Mouse (Mus musculus) limb, embryonic 15.5 days (tissue): ENCODE measurements around the gene Fcrl5. TPM values are rescaled to one million over a fixed set of nuclear protein-coding genes. Genes with fewer than 3 reads are reported as not detected.

ENCODE experiments used
- ATAC-seq: fragments of 200-750 bp; cut with Nextera tagmentation; 2 replicates; pipeline ENCODE4 v1.8.0; 2017; ENCODE audit warnings: low read depth, moderate TSS enrichment; ENCODE audit not compliant: insufficient number of reproducible peaks, low FRiP score, low TSS enrichment
- H3K27ac ChIP-seq: fragments of 300-500 bp; sonication (generic); 2 replicates; pipeline ENCODE4 v1.5.1; 2015; ENCODE audit warnings: moderate library complexity, mild to moderate bottlenecking, inconsistent platforms
- H3K27me3 ChIP-seq: fragments of 300-500 bp; sonication (generic); 2 replicates; pipeline ENCODE4 v1.6.1; 2015; ENCODE audit warnings: inconsistent platforms
- H3K36me3 ChIP-seq: fragments of 300-500 bp; sonication (generic); 2 replicates; pipeline ENCODE4 v1.6.1; 2015; ENCODE audit warnings: inconsistent platforms
- H3K4me1 ChIP-seq: fragments of 300-500 bp; sonication (generic); 2 replicates; pipeline ENCODE4 v1.6.1; 2015; ENCODE audit warnings: inconsistent platforms
- H3K4me2 ChIP-seq: fragments of 300-500 bp; sonication (generic); 2 replicates; pipeline ENCODE4 v1.6.1; 2015; ENCODE audit warnings: mild to moderate bottlenecking, inconsistent platforms
- H3K4me3 ChIP-seq: fragments of 300-500 bp; sonication (generic); 2 replicates; pipeline ENCODE4 v1.5.1; 2015; ENCODE audit warnings: mild to moderate bottlenecking, inconsistent platforms
- H3K9ac ChIP-seq: fragments of 300-500 bp; sonication (generic); 2 replicates; pipeline ENCODE4 v1.6.1; 2015; ENCODE audit warnings: inconsistent platforms
- H3K9me3 ChIP-seq: fragments of 300-500 bp; sonication (generic); 2 replicates; pipeline ENCODE4 v1.6.1; 2016; ENCODE audit warnings: inconsistent platforms
- WGBS: fragments of 180-500 bp; shearing (Covaris S2); methylation state at CpG from one replicate; pipeline ENCODE4 v1.1.7; 2015; 5-methylcytosine and 5-hydroxymethylcytosine counted together
- polyA plus RNA-seq: library from polyadenylated mRNA; unstranded; fragments of >200 nt; fragmentation: Nextera tagmentation; extraction: Ambion mirVana; gene quantifications from 2 replicates; pipeline ENCODE4 v1.2.1, GENCODE M21; 2015

The Fcrl5 gene
- polyA plus RNA-seq, 1 experiment from 2014 or later = not detected

DNA sequence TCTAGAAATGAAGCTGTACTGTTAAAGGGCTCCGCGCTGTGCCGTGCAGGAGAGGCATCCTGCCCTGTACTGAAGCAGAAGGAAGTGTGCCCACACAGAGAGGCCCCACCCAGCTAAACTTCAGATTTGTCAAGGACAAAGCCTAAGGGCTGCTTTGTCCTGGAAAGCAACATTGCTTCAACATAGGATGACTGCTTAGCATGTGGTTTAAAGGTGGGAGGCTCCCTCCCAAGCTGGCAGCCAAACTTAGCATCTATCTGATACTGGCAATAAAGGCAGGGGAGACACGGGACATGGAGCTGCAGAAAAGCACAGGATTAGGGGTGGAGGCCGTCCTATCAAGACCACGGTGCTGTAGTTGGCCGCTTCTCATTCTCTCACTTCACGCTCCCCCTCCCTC is 65.6 kb downstream of the Fcrl5 start:
- Histone ChIP-seq H3K27ac (no peak overlapping the region), H3K4me2 (no peak overlapping the region), H3K27me3 (peaks cover 7% of the 10 kb centered on the region; the same call in 1 of the 2 replicates), H3K9ac (no peak overlapping the region), H3K36me3 (no peaks in the 10 kb centered on the region), H3K4me3 (no peak overlapping the region), H3K9me3 (no peaks in the 10 kb centered on the region), H3K4me1 (peaks cover 7% of the 10 kb centered on the region; the same call in 1 of the 2 replicates)
- ATAC-seq = no peak
- WGBS = 47% methylated on average over 8 of the region's 8 CpGs

DNA sequence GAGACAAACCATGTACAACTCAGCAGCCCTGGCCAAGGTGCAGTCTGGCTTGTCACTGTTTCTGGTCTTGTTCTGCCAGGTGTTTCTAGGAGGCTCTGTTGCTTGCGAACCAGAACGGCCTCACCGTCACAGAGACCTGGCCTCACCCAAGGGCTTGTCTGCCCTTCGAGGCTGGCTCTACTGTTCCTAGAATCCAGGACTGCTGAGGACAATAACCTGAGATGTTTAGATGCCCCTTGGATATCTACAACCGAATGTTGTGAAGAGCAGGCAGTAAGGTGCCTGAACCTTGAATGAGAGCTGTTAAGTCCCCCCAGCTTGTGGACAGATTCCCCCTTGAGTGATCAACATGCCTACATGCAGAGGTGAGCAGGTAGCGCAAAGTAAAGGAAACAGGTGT is 67.2 kb downstream of the Fcrl5 start:
- 86% methylated on average over 6 of the region's 6 CpGs for WGBS
- ATAC-seq = no peak
- no peak overlapping the region for H3K9ac ChIP-seq

DNA sequence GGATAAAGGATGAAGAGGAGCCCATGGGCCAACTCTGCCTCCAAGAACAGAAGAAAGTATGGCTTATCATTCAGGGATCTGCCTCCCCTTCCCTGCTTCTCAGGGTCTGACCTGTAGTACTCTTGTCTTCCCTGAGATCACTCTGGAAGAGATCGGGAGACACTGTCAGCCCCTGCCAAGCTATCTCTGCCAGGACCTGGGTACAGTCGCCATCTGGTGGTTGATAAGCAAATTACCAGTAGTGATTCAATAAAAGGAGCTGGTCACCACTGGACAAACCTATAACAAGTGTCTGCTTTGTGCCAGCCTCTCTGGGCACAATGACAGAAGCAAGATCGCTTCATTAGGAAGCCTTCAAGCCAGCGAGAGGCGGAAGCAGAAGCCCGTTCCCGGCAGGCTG is 68.8 kb downstream of the Fcrl5 start:
- no peaks in the 10 kb centered on the region for H3K9me3 ChIP-seq
- 28% methylated on average over 7 of the region's 7 CpGs for WGBS
- no peak overlapping the region for H3K4me2 ChIP-seq
- no peak overlapping the region for H3K9ac ChIP-seq
- H3K27ac ChIP-seq = no peak overlapping the region
- peaks cover 7% of the 10 kb centered on the region; the same call in 1 of the 2 replicates for H3K27me3 ChIP-seq
- ATAC-seq = no peak
- no peaks in the 10 kb centered on the region for H3K36me3 ChIP-seq
- no peak overlapping the region for H3K4me3 ChIP-seq
- peaks cover 10% of the 10 kb centered on the region; the same call in 1 of the 2 replicates for H3K4me1 ChIP-seq

More for the DNA sequence above, 67.2 kb downstream of the Fcrl5 start:
- no peak overlapping the region for H3K4me2 ChIP-seq
- H3K27me3 ChIP-seq = peaks cover 7% of the 10 kb centered on the region; the same call in 1 of the 2 replicates
- H3K9me3 ChIP-seq = no peaks in the 10 kb centered on the region
- no peaks in the 10 kb centered on the region for H3K36me3 ChIP-seq
- no peak overlapping the region for H3K4me3 ChIP-seq
- peaks cover 7% of the 10 kb centered on the region; the same call in 1 of the 2 replicates for H3K4me1 ChIP-seq
- H3K27ac ChIP-seq = no peak overlapping the region

DNA sequence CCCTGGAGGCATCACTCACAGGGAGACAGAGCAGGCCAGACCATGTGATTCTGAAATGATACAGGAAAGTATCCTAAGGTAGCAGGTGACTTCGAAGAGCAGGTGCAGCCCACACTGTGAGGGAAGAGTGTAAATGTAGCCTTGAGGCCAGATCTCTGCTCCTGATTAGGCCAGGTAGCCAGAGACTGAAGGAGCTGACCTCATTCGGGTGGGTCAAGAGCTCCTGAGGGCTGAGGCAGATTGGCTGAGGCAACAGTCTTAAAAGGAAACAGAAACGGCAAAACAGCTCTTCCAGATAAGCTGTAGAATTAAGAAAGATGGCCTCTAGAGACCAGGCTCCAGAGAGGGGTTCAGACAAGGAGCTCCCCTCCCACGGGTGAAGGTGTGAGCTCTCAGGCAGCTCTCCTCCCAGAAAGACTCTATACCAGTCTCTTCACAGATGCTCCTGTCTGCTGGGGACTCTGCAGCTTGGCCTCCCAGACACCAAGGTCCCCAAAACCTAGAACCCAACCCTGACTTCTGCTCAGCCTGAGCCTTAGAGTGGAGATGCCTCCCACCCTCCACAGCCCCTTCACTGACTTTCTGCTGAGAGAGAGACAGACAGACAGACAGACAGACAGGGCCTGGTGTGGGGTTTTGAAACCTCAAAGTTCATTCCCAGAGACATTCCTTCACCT is 69.3 kb downstream of the Fcrl5 start:
- peaks cover 10% of the 10 kb centered on the region; the same call in 1 of the 2 replicates for H3K4me1 ChIP-seq
- ATAC-seq = no peak
- H3K9me3 ChIP-seq = no peaks in the 10 kb centered on the region
- H3K27ac ChIP-seq = no peak overlapping the region
- H3K4me3 ChIP-seq = no peak overlapping the region
- WGBS = 51% methylated on average over 4 of the region's 4 CpGs
- no peak overlapping the region for H3K9ac ChIP-seq
- no peak overlapping the region for H3K4me2 ChIP-seq
- peaks cover 7% of the 10 kb centered on the region; the same call in 1 of the 2 replicates for H3K27me3 ChIP-seq
- no peaks in the 10 kb centered on the region for H3K36me3 ChIP-seq

DNA sequence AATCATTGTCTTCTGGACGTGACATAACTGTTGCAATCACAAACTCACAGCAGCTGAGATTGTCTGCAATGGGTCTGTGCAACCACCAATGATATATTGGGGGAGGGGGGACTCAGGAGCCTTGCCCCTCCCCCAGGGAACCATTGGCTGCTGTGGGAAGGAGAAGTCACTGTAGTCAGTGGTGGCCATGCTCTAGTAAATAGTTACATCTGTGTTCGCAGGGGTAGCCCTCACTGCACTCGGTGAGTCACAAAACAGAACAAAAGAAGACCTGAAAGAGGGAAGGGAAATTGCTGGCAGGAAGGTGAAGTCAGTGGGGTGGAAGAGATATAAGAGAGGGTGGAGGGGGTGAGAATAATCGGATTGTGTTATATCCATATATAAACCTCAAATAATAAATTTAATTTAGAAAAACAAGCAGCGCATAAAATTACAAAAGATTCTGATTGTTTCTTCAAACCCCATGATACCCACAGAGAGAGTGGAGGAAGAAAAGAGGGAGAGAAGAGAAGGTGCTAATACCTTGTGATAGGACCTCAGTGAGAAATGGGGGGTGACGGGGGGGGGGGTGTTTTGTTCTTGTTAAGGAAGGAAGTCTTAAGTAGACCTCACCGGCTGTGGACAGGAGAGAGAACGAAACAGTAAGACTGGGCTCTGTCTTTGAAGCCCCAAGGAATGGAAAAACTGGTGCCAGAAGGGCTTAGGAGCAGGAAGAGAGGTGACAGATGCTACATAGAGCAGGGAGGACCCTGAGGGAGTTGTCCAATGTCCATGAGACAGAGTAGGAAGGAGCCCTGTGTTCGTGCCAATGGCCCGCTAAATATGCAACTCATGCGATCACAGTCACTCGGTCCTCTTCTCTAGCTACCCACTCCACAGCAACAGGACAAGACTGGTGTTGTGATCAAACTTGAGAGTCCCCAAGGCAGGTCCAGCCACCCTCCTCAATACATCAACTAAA is 71.2 kb downstream of the Fcrl5 start:
- peaks cover 10% of the 10 kb centered on the region; the same call in 1 of the 2 replicates for H3K4me1 ChIP-seq
- WGBS = 66% methylated on average over 12 of the region's 12 CpGs
- H3K9me3 ChIP-seq = no peaks in the 10 kb centered on the region
- no peak overlapping the region for H3K4me2 ChIP-seq
- H3K27me3 ChIP-seq = peaks cover 7% of the 10 kb centered on the region; the same call in 1 of the 2 replicates
- no peak for ATAC-seq
- no peak overlapping the region for H3K9ac ChIP-seq
- no peak overlapping the region for H3K27ac ChIP-seq
- H3K4me3 ChIP-seq = no peak overlapping the region
- H3K36me3 ChIP-seq = no peaks in the 10 kb centered on the region

DNA sequence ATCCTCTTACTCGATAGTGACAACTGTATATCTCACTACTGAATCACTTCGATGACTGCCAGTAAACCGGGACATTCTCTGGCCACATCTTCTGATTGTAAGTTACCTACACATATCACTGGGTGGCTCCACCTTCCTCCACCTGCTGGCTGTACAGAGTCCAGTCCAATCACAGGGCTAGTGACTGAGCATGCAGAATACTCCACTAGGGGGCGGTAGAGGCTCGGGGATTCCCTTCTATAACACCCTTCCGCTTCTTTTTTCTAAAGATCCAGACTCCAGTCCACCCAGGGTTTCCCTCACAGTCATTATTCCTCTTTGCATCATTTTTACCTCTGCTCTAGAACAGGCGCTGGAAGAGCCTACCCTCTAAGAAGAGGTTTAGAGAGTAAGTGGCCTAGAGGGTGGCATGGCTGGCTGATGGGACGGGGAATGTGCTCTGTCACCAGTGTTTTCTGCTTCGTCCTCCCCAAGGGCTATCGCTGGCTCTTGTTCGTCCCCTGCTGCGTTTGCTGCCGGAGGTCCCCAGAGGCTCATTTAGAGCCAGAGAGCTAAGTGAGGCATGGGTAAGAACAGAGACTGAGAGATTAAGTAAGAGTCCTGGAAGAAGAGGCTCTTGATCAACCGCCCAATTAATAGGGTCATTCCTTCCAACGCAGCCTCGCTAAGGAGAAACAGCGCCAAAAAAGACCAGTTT is 72.8 kb downstream of the Fcrl5 start:
- H3K4me2 ChIP-seq = peak overlapping the region; percentile 28
- H3K4me3 ChIP-seq = no peak overlapping the region
- H3K27ac ChIP-seq = no peak overlapping the region
- H3K9me3 ChIP-seq = no peaks in the 10 kb centered on the region
- H3K9ac ChIP-seq = peak overlapping the region; percentile 18; the same call in 1 of the 2 replicates
- 33% methylated on average over 17 of the region's 17 CpGs for WGBS
- H3K4me1 ChIP-seq = peaks cover 14% of the 10 kb centered on the region; the same call in 1 of the 2 replicates
- ATAC-seq = no peak; the same call in 1 of the 2 replicates
- no peaks in the 10 kb centered on the region for H3K27me3 ChIP-seq
- H3K36me3 ChIP-seq = no peaks in the 10 kb centered on the region

DNA sequence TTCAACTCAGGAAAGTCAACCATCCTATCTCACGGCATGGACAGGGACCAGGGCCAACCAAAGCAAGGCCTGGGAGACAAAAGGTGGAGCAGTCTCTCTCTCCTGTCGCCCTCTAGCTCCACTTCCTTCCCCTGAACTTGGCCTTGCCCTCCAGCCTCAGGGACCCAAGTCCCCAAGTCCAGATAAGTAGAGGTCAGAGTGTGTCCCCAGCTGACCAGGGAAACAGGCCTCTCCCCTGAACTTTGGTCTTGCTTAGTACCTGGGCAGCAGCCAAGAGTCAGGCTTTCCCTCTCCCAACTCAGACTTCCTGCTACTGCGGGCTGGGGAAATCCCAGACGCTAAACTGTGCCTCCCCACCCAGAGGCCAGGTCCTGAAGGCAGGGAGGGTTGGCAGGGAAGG is 73.5 kb downstream of the Fcrl5 start:
- Histone ChIP-seq H3K27me3 (no peaks in the 10 kb centered on the region), H3K4me2 (no peak overlapping the region), H3K4me1 (peaks cover 14% of the 10 kb centered on the region; the same call in 1 of the 2 replicates), H3K9ac (no peak overlapping the region), H3K27ac (no peak overlapping the region), H3K9me3 (no peaks in the 10 kb centered on the region), H3K36me3 (no peaks in the 10 kb centered on the region), H3K4me3 (no peak overlapping the region)
- WGBS = 33% methylated on average over 4 of the region's 4 CpGs
- no peak for ATAC-seq

DNA sequence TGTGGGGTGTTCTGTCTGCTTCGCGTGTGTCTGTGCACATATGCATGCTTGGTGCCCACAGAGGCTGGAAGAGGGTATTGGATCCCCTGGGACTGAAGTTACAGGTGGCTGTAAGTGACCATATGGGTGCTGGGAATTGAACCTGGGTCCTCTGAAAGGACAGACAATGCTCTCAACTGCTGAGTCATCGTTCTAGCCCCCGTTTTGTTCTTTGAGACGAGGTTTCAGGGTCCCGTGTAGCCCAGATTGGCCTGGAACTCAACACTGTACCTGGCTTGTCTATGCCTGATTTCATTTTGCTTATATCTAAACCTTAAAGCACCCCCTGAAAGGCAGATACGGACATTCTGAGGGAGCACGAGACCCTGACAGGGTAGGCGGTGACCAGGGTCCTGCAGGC is 75.3 kb downstream of the Fcrl5 start:
- H3K4me1 ChIP-seq = peaks cover 14% of the 10 kb centered on the region; the same call in 1 of the 2 replicates
- no peaks in the 10 kb centered on the region for H3K27me3 ChIP-seq
- H3K36me3 ChIP-seq = no peaks in the 10 kb centered on the region
- H3K27ac ChIP-seq = no peak overlapping the region
- H3K4me2 ChIP-seq = no peak overlapping the region
- ATAC-seq = no peak
- 87% methylated on average over 9 of the region's 9 CpGs for WGBS
- no peaks in the 10 kb centered on the region for H3K9me3 ChIP-seq
- no peak overlapping the region for H3K4me3 ChIP-seq
- H3K9ac ChIP-seq = no peak overlapping the region

DNA sequence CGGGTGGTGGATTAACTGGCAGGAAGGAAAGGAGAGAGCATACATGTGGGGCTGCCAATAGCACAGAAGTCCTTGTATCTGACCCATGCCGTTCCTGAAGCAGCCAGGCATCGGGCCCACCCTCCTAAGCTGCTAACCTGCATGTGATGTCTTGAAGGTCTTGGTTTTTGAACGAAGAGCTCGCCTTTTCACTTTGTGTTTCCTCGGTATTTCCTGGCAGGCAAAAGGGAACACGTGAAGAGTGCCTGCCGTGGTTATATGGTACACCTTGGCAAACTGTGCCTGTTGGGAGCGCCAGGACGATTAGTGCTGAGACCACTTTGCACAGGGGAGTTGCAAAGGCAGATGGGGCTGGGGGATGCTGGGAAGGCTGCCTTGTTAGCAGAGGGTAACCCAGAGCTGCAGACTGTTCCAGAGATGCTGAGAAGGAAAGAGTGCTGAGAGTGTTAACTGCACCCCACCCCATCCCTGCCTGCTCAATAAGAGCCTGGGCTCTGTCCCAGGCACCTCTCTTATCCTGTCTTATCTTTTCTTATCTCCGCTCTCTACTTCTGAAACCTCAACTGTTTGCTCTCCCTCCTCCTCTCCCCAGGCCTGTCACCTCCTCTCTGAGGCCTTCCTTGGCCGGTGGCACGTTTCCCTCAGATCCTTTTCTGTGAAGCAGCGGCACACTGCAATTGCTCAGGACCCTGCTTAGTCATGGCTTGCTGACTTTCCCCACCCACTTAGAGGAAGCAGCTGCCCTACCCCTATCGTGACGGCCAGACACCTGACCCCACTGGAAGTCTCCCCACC is 76.6 kb downstream of the Fcrl5 start:
- Histone ChIP-seq H3K36me3 (no peaks in the 10 kb centered on the region), H3K4me2 (no peak overlapping the region), H3K9me3 (no peaks in the 10 kb centered on the region), H3K4me1 (peaks cover 14% of the 10 kb centered on the region; the same call in 1 of the 2 replicates), H3K4me3 (no peak overlapping the region), H3K27me3 (no peaks in the 10 kb centered on the region), H3K9ac (no peak overlapping the region), H3K27ac (no peak overlapping the region)
- WGBS = 41% methylated on average over 16 of the region's 16 CpGs
- ATAC-seq = no peak

DNA sequence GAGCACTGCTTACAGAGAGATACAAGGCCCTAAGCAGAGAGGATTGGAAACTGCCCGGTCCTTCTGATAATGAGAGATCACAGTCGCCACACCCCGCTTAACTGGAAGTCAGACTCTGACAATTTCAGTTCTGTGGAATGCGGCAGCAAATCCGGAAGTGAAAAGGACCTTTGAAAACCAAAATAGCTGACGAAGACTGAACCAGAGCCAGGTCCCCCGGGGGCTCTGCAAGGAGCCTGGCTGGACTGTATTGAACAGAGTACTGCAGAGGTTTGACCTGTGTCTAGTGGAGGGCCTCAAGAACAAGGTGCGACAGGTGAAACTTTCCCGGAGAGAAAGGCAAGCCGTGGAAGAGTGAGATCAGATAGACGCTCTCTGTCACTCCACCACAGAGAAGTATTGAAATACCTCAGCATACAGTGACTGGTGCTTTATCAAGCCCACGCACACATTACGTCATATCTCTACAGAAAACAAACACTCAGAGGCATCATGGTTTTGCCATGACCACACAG is 80.1 kb downstream of the Fcrl5 start:
- no peak for ATAC-seq
- Histone ChIP-seq H3K4me3 (no peak overlapping the region), H3K36me3 (no peaks in the 10 kb centered on the region), H3K9me3 (no peaks in the 10 kb centered on the region), H3K4me2 (no peak overlapping the region), H3K27me3 (no peaks in the 10 kb centered on the region), H3K9ac (no peak overlapping the region), H3K4me1 (0 out of 2 replicates have a peak, but pooled peaks cover 3% of the 10 kb centered on the region), H3K27ac (no peak overlapping the region)
- 59% methylated on average over 13 of the region's 13 CpGs for WGBS

DNA sequence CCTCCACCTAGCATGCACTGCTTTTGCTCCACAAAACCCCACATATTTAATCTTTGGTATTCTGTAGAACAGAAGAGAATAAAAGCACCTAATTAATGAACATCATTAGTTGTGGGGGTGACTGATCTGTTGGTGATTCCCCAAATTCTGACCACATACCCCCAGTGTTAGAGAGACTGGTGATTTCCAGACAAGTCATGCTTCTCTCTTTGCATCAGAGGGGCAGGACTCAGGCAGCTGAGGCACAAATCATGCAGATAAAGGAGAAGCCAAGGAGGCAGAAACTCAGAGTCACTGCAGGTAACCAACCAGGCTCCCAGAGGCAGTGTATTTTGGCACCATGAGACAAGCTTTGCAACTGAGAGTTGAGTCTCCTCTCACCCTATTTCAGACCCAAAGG is 82.9 kb downstream of the Fcrl5 start:
- H3K9me3 ChIP-seq = no peaks in the 10 kb centered on the region
- no peaks in the 10 kb centered on the region for H3K27me3 ChIP-seq
- no peak overlapping the region for H3K4me3 ChIP-seq
- no peaks in the 10 kb centered on the region for H3K36me3 ChIP-seq
- H3K4me2 ChIP-seq = no peak overlapping the region
- H3K4me1 ChIP-seq = no peaks in the 10 kb centered on the region
- no peak overlapping the region for H3K9ac ChIP-seq
- ATAC-seq = no peak
- H3K27ac ChIP-seq = peak overlapping the region; percentile 43
